Mouse (Mus musculus) lung, embryonic 16.5 days (tissue): ENCODE data around the gene Leng8. TPM values are rescaled to one million over a fixed set of nuclear protein-coding genes. Genes with fewer than 3 reads are reported as not detected.
"Not testable (repeated sequence)": the region's sequence is repeated elsewhere in the genome, so short reads cannot be mapped to it uniquely, and the experiment has no call there.

Source experiments
- ATAC-seq: fragments of 200-750 bp; cut with Nextera tagmentation; 2 replicates; pipeline ENCODE4 v1.8.0; 2017; ENCODE audit warnings: low read depth, mild to moderate bottlenecking, moderate library complexity
- H3K27ac ChIP-seq: fragments of 300-500 bp; sonication (generic); 2 replicates; pipeline ENCODE4 v1.5.1; 2014; ENCODE audit warnings: mild to moderate bottlenecking, control low read depth, low read length
- H3K27me3 ChIP-seq: fragments of 300-500 bp; sonication (generic); 2 replicates; pipeline ENCODE4 v1.6.1; 2014; ENCODE audit warnings: low read depth, low read length, mixed read lengths; ENCODE audit not compliant: control insufficient read depth, insufficient read depth
- H3K36me3 ChIP-seq: fragments of 300-500 bp; sonication (generic); 2 replicates; pipeline ENCODE4 v1.6.1; 2014; ENCODE audit warnings: low read length; ENCODE audit not compliant: control insufficient read depth, insufficient read depth
- H3K4me1 ChIP-seq: fragments of 300-500 bp; sonication (generic); replicated peaks from 2 replicates; pipeline ENCODE4 v1.6.1; 2014; ENCODE audit warnings: low read length, mixed read lengths; ENCODE audit not compliant: control insufficient read depth, insufficient read depth
- H3K4me2 ChIP-seq: fragments of 300-500 bp; sonication (generic); 2 replicates; pipeline ENCODE4 v1.6.1; 2014; ENCODE audit warnings: low read depth, low read length, control low read depth
- H3K4me3 ChIP-seq: fragments of 300-500 bp; sonication (generic); 2 replicates; pipeline ENCODE4 v1.5.1; 2014; ENCODE audit warnings: mild to moderate bottlenecking, low read length, control low read depth
- H3K9ac ChIP-seq: fragments of 300-500 bp; sonication (generic); 2 replicates; pipeline ENCODE4 v1.6.1; 2014; ENCODE audit warnings: low read length, control low read depth
- H3K9me3 ChIP-seq: fragments of 300-500 bp; sonication (generic); 2 replicates; pipeline ENCODE4 v1.6.1; 2016; ENCODE audit warnings: low read length; ENCODE audit not compliant: control insufficient read depth
- WGBS: fragments of 180-500 bp; shearing (Covaris S2); extraction: QIAGEN DNeasy Blood & Tissue Kit; methylation state at CpG from one replicate; pipeline ENCODE4 v1.1.7; 2014; 5-methylcytosine and 5-hydroxymethylcytosine counted together
- polyA plus RNA-seq: library from polyadenylated mRNA; unstranded; fragments of >200 nt; fragmentation: Nextera tagmentation; extraction: Ambion mirVana; gene quantifications from 2 replicates; pipeline ENCODE4 v1.2.1, GENCODE M21; 2015

The Leng8 gene
- polyA plus RNA-seq, 1 experiment from 2014 or later = 54.0 TPM

GRCm38 (mm10) chr7:4150059-4150541, 13.3 kb downstream of the Leng8 start, which contains the start of gene Leng9:
Leng9 (minus strand) TSS chr7:4150374.
- peaks cover 27% of the 10 kb centered on the region for H3K4me1 ChIP-seq
- peak within 1 kb of the TSS; percentile 99 for H3K27ac ChIP-seq
- 3% methylated on average over 14 of the region's 14 CpGs for WGBS
- H3K9ac ChIP-seq = peak within 1 kb of the TSS; percentile 88
- peaks cover 27% of the 10 kb centered on the region for H3K36me3 ChIP-seq
- peak; percentile 52 for ATAC-seq
- no peaks in the 10 kb centered on the region for H3K9me3 ChIP-seq
- H3K4me3 ChIP-seq = peak within 1 kb of the TSS; percentile 80
- peak within 1 kb of the TSS; percentile 97 for H3K4me2 ChIP-seq
- H3K27me3 ChIP-seq = no peaks in the 10 kb centered on the region; the same call in 1 of the 2 replicates

- Histone ChIP-seq H3K4me2 (peak overlapping the region; percentile 97), H3K27me3 (no peaks in the 10 kb centered on the region; the same call in 1 of the 2 replicates), H3K36me3 (peaks cover 20% of the 10 kb centered on the region), H3K4me3 (peak overlapping the region; percentile 80), H3K4me1 (peaks cover 27% of the 10 kb centered on the region), H3K27ac (no peak overlapping the region), H3K9ac (peak overlapping the region; percentile 88; the same call in 1 of the 2 replicates), H3K9me3 (no peaks in the 10 kb centered on the region)
- ATAC-seq = no peak
- WGBS = 18% methylated on average over 14 of the region's 14 CpGs
These were observed 14.0 kb downstream of the Leng8 start for GRCm38 (mm10) chr7:4150811-4151221.

GRCm38 (mm10) chr7:4151241-4151640, 14.4 kb downstream of the Leng8 start:
- Histone ChIP-seq H3K27me3 (no peaks in the 10 kb centered on the region; the same call in 1 of the 2 replicates), H3K4me3 (no peak overlapping the region), H3K4me2 (peak overlapping the region; percentile 97), H3K9me3 (no peaks in the 10 kb centered on the region), H3K4me1 (peaks cover 27% of the 10 kb centered on the region), H3K9ac (no peak overlapping the region), H3K36me3 (peaks cover 15% of the 10 kb centered on the region), H3K27ac (no peak overlapping the region)
- ATAC-seq = no peak
- WGBS = 31% methylated on average over 22 of the region's 22 CpGs

GRCm38 (mm10) chr7:4154356-4154755, 17.5 kb downstream of the Leng8 start:
- no peak overlapping the region for H3K9ac ChIP-seq
- WGBS = 77% methylated on average over 5 of the region's 5 CpGs

GRCm38 (mm10) chr7:4154976-4155375, 18.1 kb downstream of the Leng8 start:
- no peak overlapping the region for H3K4me3 ChIP-seq
- no peaks in the 10 kb centered on the region; the same call in 1 of the 2 replicates for H3K27me3 ChIP-seq
- peaks cover 8% of the 10 kb centered on the region for H3K4me1 ChIP-seq
- H3K9me3 ChIP-seq = no peaks in the 10 kb centered on the region
- 42% methylated on average over 4 of the region's 4 CpGs for WGBS
- H3K27ac ChIP-seq = no peak overlapping the region
- H3K36me3 ChIP-seq = no peaks in the 10 kb centered on the region
- no peak overlapping the region for H3K4me2 ChIP-seq
- no peak overlapping the region for H3K9ac ChIP-seq
- no peak for ATAC-seq

More at GRCm38 (mm10) chr7:4154356-4154755, 17.5 kb downstream of the Leng8 start:
- no peaks in the 10 kb centered on the region for H3K9me3 ChIP-seq
- ATAC-seq = no peak
- no peak overlapping the region for H3K27ac ChIP-seq
- H3K36me3 ChIP-seq = no peaks in the 10 kb centered on the region
- no peak overlapping the region for H3K4me3 ChIP-seq
- no peak overlapping the region for H3K4me2 ChIP-seq
- peaks cover 10% of the 10 kb centered on the region for H3K4me1 ChIP-seq
- H3K27me3 ChIP-seq = no peaks in the 10 kb centered on the region; the same call in 1 of the 2 replicates

- WGBS = 93% methylated on average over 4 of the region's 4 CpGs
- ATAC-seq, H3K36me3 ChIP-seq, H3K9ac ChIP-seq, H3K4me3 ChIP-seq, H3K27ac ChIP-seq, H3K9me3 ChIP-seq, H3K4me2 ChIP-seq, H3K27me3 ChIP-seq: not testable (repeated sequence)
- H3K4me1 ChIP-seq = peaks cover 16% of the 10 kb centered on the region
These were observed 24.8 kb downstream of the Leng8 start for GRCm38 (mm10) chr7:4161596-4161995.

GRCm38 (mm10) chr7:4163571-4164072, 26.8 kb downstream of the Leng8 start:
- H3K36me3 ChIP-seq = no peaks in the 10 kb centered on the region
- H3K9me3 ChIP-seq = no peaks in the 10 kb centered on the region
- peak overlapping the region; percentile 64 for H3K4me3 ChIP-seq
- WGBS = under 1% methylated on average over 11 of the region's 11 CpGs
- peak overlapping the region; percentile 89 for H3K27ac ChIP-seq
- peak overlapping the region; percentile 70 for H3K9ac ChIP-seq
- ATAC-seq = peak; percentile 61
- no peaks in the 10 kb centered on the region for H3K27me3 ChIP-seq
- peak overlapping the region; percentile 78 for H3K4me2 ChIP-seq
- H3K4me1 ChIP-seq = peaks cover 16% of the 10 kb centered on the region

GRCm38 (mm10) chr7:4164090-4164910, 27.5 kb downstream of the Leng8 start, which contains the start of gene Cdc42ep5:
Cdc42ep5 (minus strand) TSS chr7:4164860.
- H3K4me2 ChIP-seq = peak within 1 kb of the TSS; percentile 78
- ATAC-seq = peak; percentile 96
- H3K9me3 ChIP-seq = no peaks in the 10 kb centered on the region
- WGBS = 2% methylated on average over 19 of the region's 20 CpGs
- peak within 1 kb of the TSS; percentile 64 for H3K4me3 ChIP-seq
- peak within 1 kb of the TSS; percentile 70 for H3K9ac ChIP-seq
- no peaks in the 10 kb centered on the region for H3K36me3 ChIP-seq
- peak within 1 kb of the TSS; percentile 89 for H3K27ac ChIP-seq
- H3K4me1 ChIP-seq = peaks cover 16% of the 10 kb centered on the region
- H3K27me3 ChIP-seq = no peaks in the 10 kb centered on the region

- Histone ChIP-seq H3K36me3 (no peaks in the 10 kb centered on the region), H3K27me3 (no peaks in the 10 kb centered on the region), H3K9me3 (no peaks in the 10 kb centered on the region), H3K9ac (0 out of 2 replicates have a peak overlapping the region, but pooled peaks have one; percentile 2), H3K4me2 (peak overlapping the region; percentile 78), H3K27ac (peak overlapping the region; percentile 89), H3K4me3 (peak overlapping the region; percentile 64), H3K4me1 (peaks cover 16% of the 10 kb centered on the region)
- no peak for ATAC-seq
- 9% methylated on average over 3 of the region's 3 CpGs for WGBS
These were observed 28.4 kb downstream of the Leng8 start for GRCm38 (mm10) chr7:4165286-4165685.
